Mouse (Mus musculus): ENCODE measurements around the gene Slc38a9.
"Not testable (repeated sequence)": the region's sequence is repeated elsewhere in the genome, so short reads cannot be mapped to it uniquely, and the experiment has no call there.

Slc38a9 gene

GRCm38 (mm10) chr13:112683312-112683711 lies 22.8 kb downstream of the Slc38a9 start:
- DNase-seq (ENCODE audit: extremely low spot score, low spot score) = no peak

DNA sequence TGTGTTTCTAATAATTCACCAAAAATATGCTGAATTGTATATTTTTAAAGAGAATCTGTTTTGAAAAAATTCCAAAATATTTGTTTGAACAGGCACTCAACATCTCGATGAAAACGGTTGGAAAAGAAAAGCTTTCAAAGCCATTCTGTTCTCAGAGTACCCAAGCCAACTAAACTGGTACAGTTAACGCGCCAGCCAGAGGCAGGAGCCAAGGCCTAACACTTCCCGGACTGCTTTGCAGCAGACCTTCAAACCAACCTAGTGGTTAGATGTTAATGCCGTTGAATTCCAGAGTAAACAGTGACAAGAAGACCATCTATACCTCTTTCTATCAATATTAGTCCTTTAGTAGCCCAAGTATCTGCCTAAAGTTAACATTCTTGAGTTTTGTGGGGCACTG lies 23.4 kb downstream of the Slc38a9 start:
- DNase-seq (ENCODE audit: extremely low spot score, low spot score) = no peak

GRCm38 (mm10) chr13:112686155-112686554 lies 25.6 kb downstream of the Slc38a9 start:
- no peak for DNase-seq (ENCODE audit: extremely low spot score, low spot score)

DNA sequence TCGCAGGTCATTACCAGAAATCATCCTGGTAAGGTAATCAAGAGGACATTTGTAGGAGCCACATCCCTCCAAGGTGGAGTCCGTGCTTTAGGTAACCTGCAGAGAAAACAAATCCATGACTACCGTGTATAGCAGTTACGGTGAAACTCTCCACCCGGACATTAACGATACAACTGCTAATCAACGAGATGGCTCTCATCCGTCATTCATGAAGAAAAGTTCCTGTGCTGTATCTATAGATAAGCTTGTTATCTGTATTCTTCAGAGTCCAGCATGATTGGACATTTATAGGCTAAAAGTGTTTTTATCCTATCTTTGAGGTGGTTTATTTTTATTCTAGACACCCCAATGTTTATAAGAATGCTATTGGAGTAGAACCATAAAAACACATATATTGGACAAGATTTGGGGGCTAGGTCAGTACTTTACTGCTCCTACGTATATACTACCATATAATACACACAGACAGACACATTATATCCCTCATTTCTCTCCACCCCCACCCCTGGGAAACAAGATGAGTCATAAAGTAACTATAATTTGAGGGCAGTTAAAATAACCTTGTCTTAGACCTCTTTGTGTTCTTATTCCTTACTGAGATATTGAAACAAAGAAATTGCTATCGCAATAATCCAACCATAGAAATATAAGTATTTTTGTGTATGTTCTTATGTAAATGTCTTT lies 32.5 kb downstream of the Slc38a9 start:
- no peak for DNase-seq (ENCODE audit: extremely low spot score, low spot score)

GRCm38 (mm10) chr13:112695526-112696240 lies 35.1 kb downstream of the Slc38a9 start:
- no peak for DNase-seq (ENCODE audit: extremely low spot score, low spot score)

DNA sequence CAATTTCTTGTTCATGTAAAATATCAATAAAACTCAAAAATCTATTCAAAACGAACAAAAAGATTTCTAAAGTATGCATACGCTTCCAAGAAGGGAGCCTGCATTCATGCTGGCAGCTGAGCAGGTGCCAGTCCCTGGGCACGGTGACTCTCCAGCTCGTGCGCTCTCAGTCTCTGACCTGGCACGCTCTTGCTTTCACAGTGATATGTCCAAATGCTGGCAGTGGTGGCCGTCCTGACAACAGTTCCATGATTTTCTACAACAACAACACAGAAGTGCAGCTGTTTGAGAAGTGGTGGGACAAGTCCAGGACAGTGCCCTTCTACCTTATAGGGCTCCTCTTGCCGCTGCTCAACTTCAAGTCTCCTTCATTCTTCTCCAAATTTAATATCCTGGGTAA lies 40.7 kb downstream of the Slc38a9 start:
- DNase-seq (ENCODE audit: extremely low spot score, low spot score) = no peak

DNA sequence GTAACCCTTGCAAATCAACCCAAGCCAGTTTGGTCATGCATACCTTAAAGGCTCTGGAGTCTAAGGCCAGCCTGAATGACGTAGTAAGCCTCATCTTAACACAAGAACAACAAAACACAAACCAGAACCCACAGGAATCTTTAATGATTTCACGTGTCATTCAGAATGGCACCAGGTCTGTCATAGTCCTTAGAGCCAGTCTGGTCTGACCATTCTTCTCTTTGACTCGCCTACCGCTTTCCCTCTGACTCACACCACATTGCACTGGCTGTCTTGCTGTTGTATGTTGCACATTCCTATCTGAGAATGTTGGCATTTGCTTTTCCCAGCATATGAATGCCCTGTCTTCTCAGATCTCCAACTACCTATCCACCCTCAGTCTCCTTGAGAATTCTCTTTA lies 45.8 kb downstream of the Slc38a9 start:
- DNase-seq (ENCODE audit: extremely low spot score, low spot score) = no peak

DNA sequence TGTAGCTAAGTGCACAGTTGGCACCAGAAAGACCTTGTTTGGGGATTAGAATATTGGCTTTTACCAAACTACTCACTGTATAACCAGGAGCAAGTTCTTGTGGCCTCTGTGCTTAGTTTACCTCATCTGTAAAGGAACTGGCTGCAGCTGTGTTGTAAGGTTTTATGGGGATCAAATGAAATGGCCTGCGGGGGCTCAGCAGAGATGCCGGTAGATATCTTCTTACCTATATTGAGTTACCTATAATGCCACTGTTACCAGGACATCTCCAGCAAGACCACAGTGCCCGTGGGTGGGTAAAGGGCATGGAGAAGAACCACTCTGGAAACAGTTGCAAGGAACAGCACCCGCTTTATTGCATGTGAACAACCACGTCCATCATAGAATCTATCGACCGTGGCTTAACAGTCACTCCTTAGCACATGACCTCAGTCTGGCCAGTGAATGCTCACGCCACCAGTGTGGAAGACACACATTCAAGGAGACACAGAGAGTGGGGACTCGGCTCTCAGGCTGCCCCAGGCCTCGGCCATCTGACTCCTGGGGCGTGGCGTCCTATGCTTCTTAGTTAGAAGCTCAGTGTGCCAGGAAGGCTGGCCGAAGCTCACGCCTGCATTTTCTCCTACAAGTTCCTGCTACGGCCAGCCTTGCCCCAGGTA lies 59.7 kb downstream of the Slc38a9 start:
- DNase-seq (ENCODE audit: extremely low spot score, low spot score) = no peak

- no peak for DNase-seq (ENCODE audit: extremely low spot score, low spot score)
Measured at GRCm38 (mm10) chr13:112721946-112722729, 61.6 kb downstream of the Slc38a9 start.

DNA sequence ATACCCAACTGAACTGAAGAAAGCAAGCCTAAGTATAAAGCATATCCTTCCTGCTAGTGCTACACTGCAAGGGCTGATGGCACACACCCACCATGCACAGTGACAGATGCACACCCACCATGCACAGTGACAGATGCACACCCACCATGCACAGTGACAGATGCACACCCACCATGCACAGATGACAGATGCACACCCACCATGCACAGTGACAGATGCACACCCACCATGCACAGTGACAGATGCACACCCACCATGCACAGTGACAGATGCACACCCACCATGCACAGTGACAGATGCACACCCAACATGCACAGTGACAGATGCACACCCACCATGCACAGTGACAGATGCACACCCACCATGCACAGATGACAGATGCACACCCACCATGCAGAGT lies 63.7 kb downstream of the Slc38a9 start:
- DNase-seq (ENCODE audit: extremely low spot score, low spot score) = not testable (repeated sequence)

DNA sequence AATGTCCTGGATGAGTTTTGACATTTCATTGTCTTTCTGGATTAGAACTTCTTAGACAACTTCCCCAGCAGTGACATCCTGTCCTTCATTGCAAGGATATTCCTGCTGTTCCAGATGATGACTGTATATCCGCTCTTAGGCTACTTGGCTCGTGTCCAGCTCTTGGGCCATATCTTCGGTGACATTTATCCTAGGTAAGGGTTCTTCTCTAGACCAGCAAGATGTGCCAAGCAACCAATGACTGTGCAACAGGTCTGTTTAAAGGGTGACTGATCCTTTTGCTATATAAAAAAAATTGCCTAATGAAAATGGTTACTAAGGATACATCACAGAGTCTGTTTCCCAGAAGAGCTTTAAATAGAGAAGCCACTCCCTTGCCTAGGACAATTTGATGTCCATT lies 65.5 kb downstream of the Slc38a9 start:
- no peak for DNase-seq (ENCODE audit: extremely low spot score, low spot score)

GRCm38 (mm10) chr13:112733311-112733710 lies 72.8 kb downstream of the Slc38a9 start:
- no peak for DNase-seq (ENCODE audit: extremely low spot score, low spot score)

- no peak for DNase-seq (ENCODE audit: extremely low spot score, low spot score)
Measured at GRCm38 (mm10) chr13:112734906-112735713, 74.6 kb downstream of the Slc38a9 start.

GRCm38 (mm10) chr13:112736407-112736806 lies 75.9 kb downstream of the Slc38a9 start:
- DNase-seq (ENCODE audit: extremely low spot score, low spot score) = no peak

GRCm38 (mm10) chr13:112737110-112737509 lies 76.6 kb downstream of the Slc38a9 start:
- no peak for DNase-seq (ENCODE audit: extremely low spot score, low spot score)

DNA sequence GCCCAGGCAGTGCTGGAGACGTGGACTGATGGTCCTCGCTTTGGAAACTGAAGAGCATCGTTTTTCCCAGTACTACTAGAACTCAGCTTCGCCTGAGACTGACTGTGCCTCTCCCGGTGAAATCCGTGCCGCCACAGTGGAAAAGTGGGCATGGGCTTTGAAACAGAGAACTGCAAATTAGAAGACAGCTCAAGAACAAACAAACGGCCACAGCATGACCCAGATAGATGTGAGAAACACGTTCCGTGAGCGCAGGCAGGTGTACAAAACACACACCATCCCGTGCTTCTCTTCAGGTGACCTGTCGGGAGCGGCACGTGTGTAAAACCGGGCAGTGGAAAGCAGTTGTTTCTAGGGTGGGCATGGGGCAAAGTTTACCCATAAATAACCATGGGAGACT lies 77.5 kb downstream of the Slc38a9 start:
- DNase-seq (ENCODE audit: extremely low spot score, low spot score) = no peak

DNA sequence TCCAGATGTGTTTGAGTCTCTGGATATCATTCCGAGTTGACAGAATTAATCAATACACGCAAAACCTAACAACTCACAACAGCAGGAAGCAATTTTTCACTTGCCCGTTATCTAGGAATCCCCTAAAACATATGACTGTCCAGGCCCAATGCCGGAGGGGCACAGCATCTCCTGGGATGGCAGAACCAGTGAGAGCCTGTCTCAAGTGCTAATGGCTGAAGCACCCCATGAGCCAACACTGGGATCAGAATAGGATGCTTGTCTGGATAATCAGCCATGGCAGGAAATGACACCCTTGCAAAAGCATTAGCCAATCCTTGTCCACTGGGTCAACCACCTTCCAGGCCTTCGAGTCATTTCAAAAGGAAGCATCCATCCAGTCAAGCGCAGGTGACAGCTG lies 79.5 kb downstream of the Slc38a9 start:
- no peak for DNase-seq (ENCODE audit: extremely low spot score, low spot score)

- DNase-seq (ENCODE audit: extremely low spot score, low spot score) = no peak
Measured at GRCm38 (mm10) chr13:112742076-112742830, 81.7 kb downstream of the Slc38a9 start.

- no peak for DNase-seq (ENCODE audit: extremely low spot score, low spot score)
Measured at GRCm38 (mm10) chr13:112743647-112744046, 83.1 kb downstream of the Slc38a9 start.

All from neural tube, embryonic 10.5 days (tissue).